Mouse (Mus musculus) embryonic facial prominence, embryonic 11.5 days (tissue): ENCODE measurements around the gene Mpp4. TPM values are rescaled to one million over a fixed set of nuclear protein-coding genes. Genes with fewer than 3 reads are reported as not detected.

Experiments used
- ATAC-seq: fragments of 200-750 bp; cut with Nextera tagmentation; replicated peaks from 2 replicates; pipeline ENCODE4 v1.8.0; 2017; ENCODE audit warnings: low read depth; ENCODE audit not compliant: insufficient number of reproducible peaks, low FRiP score, low TSS enrichment
- DNase-seq: peaks from one replicate; pipeline ENCODE4 v3.0.0-alpha.2; 2015; ENCODE audit warnings: low spot score
- H3K27ac ChIP-seq: fragments of 300-500 bp; sonication (generic); replicated peaks from 2 replicates; pipeline ENCODE4 v1.5.1; 2014; ENCODE audit warnings: mild to moderate bottlenecking, low read depth, low read length, control low read depth
- H3K27me3 ChIP-seq: fragments of 300-500 bp; sonication (generic); 2 replicates; pipeline ENCODE4 v1.6.1; 2014; ENCODE audit warnings: mild to moderate bottlenecking, low read length, moderate library complexity, mixed read lengths; ENCODE audit not compliant: control insufficient read depth, insufficient read depth
- H3K36me3 ChIP-seq: fragments of 300-500 bp; sonication (generic); replicated peaks from 2 replicates; pipeline ENCODE4 v1.6.1; 2014; ENCODE audit warnings: low read depth, mild to moderate bottlenecking, low read length, moderate library complexity, mixed read lengths; ENCODE audit not compliant: control insufficient read depth, insufficient read depth
- H3K4me1 ChIP-seq: fragments of 300-500 bp; sonication (generic); 2 replicates; pipeline ENCODE4 v1.6.1; 2014; ENCODE audit warnings: low read length, mixed read lengths; ENCODE audit not compliant: control insufficient read depth, insufficient read depth
- H3K4me2 ChIP-seq: fragments of 300-500 bp; sonication (generic); 2 replicates; pipeline ENCODE4 v1.6.1; 2014; ENCODE audit warnings: low read depth, mild to moderate bottlenecking, control low read depth, low read length, moderate library complexity
- H3K4me3 ChIP-seq: fragments of 300-500 bp; sonication (generic); 2 replicates; pipeline ENCODE4 v1.5.1; 2014; ENCODE audit warnings: low read depth, low read length, control low read depth
- H3K9ac ChIP-seq: fragments of 300-500 bp; sonication (generic); replicated peaks from 2 replicates; pipeline ENCODE4 v1.6.1; 2014; ENCODE audit warnings: mild to moderate bottlenecking, control low read depth, low read length
- H3K9me3 ChIP-seq: fragments of 300-500 bp; sonication (generic); replicated peaks from 2 replicates; pipeline ENCODE4 v1.6.1; 2016; ENCODE audit warnings: mild to moderate bottlenecking, low read length, inconsistent platforms, mixed read lengths; ENCODE audit not compliant: control insufficient read depth
- WGBS: fragments of 180-500 bp; shearing (Covaris S2); extraction: QIAGEN DNeasy Blood & Tissue Kit; methylation state at CpG from one replicate; pipeline ENCODE4 v1.1.7; 2014; 5-methylcytosine and 5-hydroxymethylcytosine counted together
- polyA plus RNA-seq: library from polyadenylated mRNA; unstranded; fragments of >200 nt; fragmentation: Nextera tagmentation; extraction: Ambion mirVana; gene quantifications from 2 replicates; pipeline ENCODE4 v1.2.1, GENCODE M21; 2014

Gene Mpp4
- polyA plus RNA-seq, 1 experiment from 2014 or later = 0.49 TPM

- 94% methylated on average over 9 of the region's 9 CpGs for WGBS
- no peaks in the 10 kb centered on the region for H3K36me3 ChIP-seq
Measured at GRCm38 (mm10) chr1:59166232-59166905, 3.2 kb upstream of the Mpp4 start.

GRCm38 (mm10) chr1:59163918-59164317, 729 bp upstream of the Mpp4 start:
- DNase-seq (no peak), ATAC-seq (no peak)
- no peak overlapping the region for H3K4me3 ChIP-seq
- no peak overlapping the region for H3K4me2 ChIP-seq
- WGBS = 41% methylated on average over 5 of the region's 5 CpGs
- H3K9ac ChIP-seq = no peak overlapping the region
- H3K36me3 ChIP-seq = no peaks in the 10 kb centered on the region
- H3K27ac ChIP-seq = no peak overlapping the region
- no peaks in the 10 kb centered on the region for H3K4me1 ChIP-seq
- no peaks in the 10 kb centered on the region for H3K9me3 ChIP-seq
- H3K27me3 ChIP-seq = no peaks in the 10 kb centered on the region

More at GRCm38 (mm10) chr1:59166232-59166905, 3.2 kb upstream of the Mpp4 start:
- Histone ChIP-seq H3K9ac (no peak overlapping the region), H3K9me3 (no peaks in the 10 kb centered on the region), H3K27ac (no peak overlapping the region), H3K27me3 (no peaks in the 10 kb centered on the region), H3K4me2 (no peak overlapping the region), H3K4me3 (no peak overlapping the region), H3K4me1 (no peaks in the 10 kb centered on the region)
- no peak for DNase-seq
- ATAC-seq = no peak

GRCm38 (mm10) chr1:59162309-59163024, 722 bp downstream of the Mpp4 start:
- Histone ChIP-seq H3K27me3 (no peaks in the 10 kb centered on the region), H3K9ac (no peak overlapping the region), H3K4me3 (no peak overlapping the region), H3K4me2 (no peak overlapping the region), H3K36me3 (no peaks in the 10 kb centered on the region), H3K4me1 (no peaks in the 10 kb centered on the region), H3K27ac (no peak overlapping the region), H3K9me3 (no peaks in the 10 kb centered on the region)
- ATAC-seq = no peak
- no peak for DNase-seq
- 44% methylated on average over 8 of the region's 8 CpGs for WGBS

GRCm38 (mm10) chr1:59161396-59161795, 1.8 kb downstream of the Mpp4 start:
- no peak overlapping the region for H3K4me2 ChIP-seq
- no peaks in the 10 kb centered on the region for H3K4me1 ChIP-seq
- H3K4me3 ChIP-seq = no peak overlapping the region
- ATAC-seq (no peak), DNase-seq (no peak)
- H3K9ac ChIP-seq = no peak overlapping the region
- H3K27ac ChIP-seq = no peak overlapping the region
- 73% methylated on average over 6 of the region's 6 CpGs for WGBS
- H3K27me3 ChIP-seq = no peaks in the 10 kb centered on the region
- no peaks in the 10 kb centered on the region for H3K9me3 ChIP-seq
- no peaks in the 10 kb centered on the region for H3K36me3 ChIP-seq

- H3K27me3 ChIP-seq = no peaks in the 10 kb centered on the region
- no peak overlapping the region for H3K27ac ChIP-seq
- DNase-seq (no peak), ATAC-seq (no peak)
- H3K9me3 ChIP-seq = no peaks in the 10 kb centered on the region
- H3K4me1 ChIP-seq = no peaks in the 10 kb centered on the region
- WGBS = 86% methylated on average over 6 of the region's 6 CpGs
- H3K9ac ChIP-seq = no peak overlapping the region
- H3K4me2 ChIP-seq = no peak overlapping the region
- H3K36me3 ChIP-seq = no peaks in the 10 kb centered on the region
- no peak overlapping the region for H3K4me3 ChIP-seq
Measured at GRCm38 (mm10) chr1:59160871-59161270, 2.3 kb downstream of the Mpp4 start.

GRCm38 (mm10) chr1:59159136-59159535, 4.1 kb downstream of the Mpp4 start:
- Histone ChIP-seq H3K9ac (no peak overlapping the region), H3K27me3 (no peaks in the 10 kb centered on the region), H3K27ac (no peak overlapping the region), H3K9me3 (no peaks in the 10 kb centered on the region), H3K4me3 (no peak overlapping the region), H3K36me3 (no peaks in the 10 kb centered on the region), H3K4me1 (no peaks in the 10 kb centered on the region), H3K4me2 (no peak overlapping the region)
- ATAC-seq (no peak), DNase-seq (no peak)
- 87% methylated on average over 3 of the region's 3 CpGs for WGBS

GRCm38 (mm10) chr1:59158498-59158897, 4.7 kb downstream of the Mpp4 start:
- Histone ChIP-seq H3K4me2 (no peak overlapping the region), H3K36me3 (no peaks in the 10 kb centered on the region), H3K9ac (no peak overlapping the region), H3K4me1 (no peaks in the 10 kb centered on the region), H3K27ac (no peak overlapping the region), H3K4me3 (no peak overlapping the region), H3K9me3 (no peaks in the 10 kb centered on the region), H3K27me3 (no peaks in the 10 kb centered on the region)
- WGBS = 82% methylated on average over 7 of the region's 7 CpGs
- no peak for ATAC-seq
- DNase-seq = no peak

- Histone ChIP-seq H3K4me1 (no peaks in the 10 kb centered on the region), H3K27ac (no peak overlapping the region), H3K9ac (no peak overlapping the region), H3K4me3 (no peak overlapping the region), H3K27me3 (no peaks in the 10 kb centered on the region), H3K4me2 (no peak overlapping the region), H3K36me3 (no peaks in the 10 kb centered on the region), H3K9me3 (no peaks in the 10 kb centered on the region)
- ATAC-seq (no peak), DNase-seq (no peak)
- 87% methylated on average over 4 of the region's 4 CpGs for WGBS
Measured at GRCm38 (mm10) chr1:59157846-59158245, 5.3 kb downstream of the Mpp4 start.
